Mouse (Mus musculus): Measurements from ENCODE around the gene Lat.
"Not testable (repeated sequence)": the region's sequence is repeated elsewhere in the genome, so short reads cannot be mapped to it uniquely, and the experiment has no call there.

Lat gene

DNA sequence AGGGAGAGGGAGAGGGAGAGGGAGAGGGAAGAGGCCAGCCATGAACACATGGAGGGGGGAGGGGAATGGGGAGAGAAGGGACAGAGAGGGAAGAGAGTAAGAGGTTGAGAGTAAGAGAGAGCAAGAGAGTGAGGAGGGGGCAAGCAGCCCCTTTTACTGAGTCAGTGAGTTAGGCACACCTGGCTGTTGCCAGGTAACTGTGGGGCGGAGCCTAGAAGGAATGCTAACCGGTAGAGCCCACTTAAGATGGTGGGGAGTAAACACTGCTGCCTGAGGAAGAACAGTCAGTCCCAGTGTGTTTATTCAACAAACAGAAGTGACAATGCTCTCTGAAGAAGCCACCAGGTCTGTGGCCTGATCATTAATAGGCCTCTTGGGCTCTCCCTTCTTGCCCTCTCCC lies 38.7 kb downstream of the Lat start:
- DNase-seq: no peak

DNA sequence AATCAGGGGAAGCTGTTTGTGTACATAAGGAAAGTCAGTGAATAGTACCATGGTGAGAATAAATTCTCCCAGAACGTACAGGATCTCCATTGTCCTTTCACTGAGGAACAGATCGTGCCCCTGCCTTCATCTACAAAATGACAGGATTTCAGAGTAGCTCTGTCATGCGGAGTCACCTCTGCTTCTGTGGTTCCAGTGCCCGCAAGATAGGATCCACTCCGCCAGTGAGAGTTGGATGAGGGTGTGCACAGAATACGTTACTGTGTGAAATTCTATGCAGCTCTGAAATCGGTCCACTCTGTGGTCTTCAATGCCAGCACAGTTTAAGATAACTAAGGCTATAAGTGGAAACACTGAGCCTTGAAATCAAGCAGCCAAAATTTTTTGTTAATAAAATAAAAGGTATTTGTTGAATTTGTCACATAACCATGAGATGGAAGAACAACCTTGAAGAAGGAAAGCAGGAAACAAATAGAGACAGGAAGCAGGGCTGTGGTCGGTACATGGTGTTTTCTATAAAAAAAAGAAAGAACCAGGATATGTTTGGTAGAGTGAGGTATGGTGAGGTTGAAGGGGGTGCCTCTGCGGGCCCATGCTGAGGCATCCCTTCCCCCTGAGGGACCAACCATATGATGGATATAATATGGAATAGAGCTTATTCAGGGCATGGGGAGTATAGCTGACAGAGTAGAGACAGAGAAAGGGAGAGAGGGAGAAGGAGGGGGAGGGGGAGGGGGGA lies 39.3 kb downstream of the Lat start:
- no peak for DNase-seq

DNA sequence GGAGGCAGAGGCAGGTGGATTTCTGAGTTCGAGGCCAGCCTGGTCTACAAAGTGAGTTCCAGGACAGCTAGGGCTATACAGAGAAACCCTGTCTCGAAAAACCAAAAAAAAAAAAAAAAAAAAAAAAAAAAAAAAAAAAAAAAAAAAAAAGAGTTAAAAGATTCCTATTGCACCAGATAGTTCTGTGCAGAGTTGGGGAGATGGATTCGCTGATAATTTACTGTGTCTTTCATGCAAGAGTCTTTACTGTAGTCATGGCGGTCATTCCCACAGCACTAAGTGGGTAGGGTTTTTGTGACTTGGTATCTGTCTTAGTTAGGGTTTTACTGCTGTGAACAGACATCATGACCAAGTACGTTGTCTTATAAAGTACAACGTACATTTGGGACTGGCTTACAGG lies 40.5 kb downstream of the Lat start:
- not testable (repeated sequence) for DNase-seq

DNA sequence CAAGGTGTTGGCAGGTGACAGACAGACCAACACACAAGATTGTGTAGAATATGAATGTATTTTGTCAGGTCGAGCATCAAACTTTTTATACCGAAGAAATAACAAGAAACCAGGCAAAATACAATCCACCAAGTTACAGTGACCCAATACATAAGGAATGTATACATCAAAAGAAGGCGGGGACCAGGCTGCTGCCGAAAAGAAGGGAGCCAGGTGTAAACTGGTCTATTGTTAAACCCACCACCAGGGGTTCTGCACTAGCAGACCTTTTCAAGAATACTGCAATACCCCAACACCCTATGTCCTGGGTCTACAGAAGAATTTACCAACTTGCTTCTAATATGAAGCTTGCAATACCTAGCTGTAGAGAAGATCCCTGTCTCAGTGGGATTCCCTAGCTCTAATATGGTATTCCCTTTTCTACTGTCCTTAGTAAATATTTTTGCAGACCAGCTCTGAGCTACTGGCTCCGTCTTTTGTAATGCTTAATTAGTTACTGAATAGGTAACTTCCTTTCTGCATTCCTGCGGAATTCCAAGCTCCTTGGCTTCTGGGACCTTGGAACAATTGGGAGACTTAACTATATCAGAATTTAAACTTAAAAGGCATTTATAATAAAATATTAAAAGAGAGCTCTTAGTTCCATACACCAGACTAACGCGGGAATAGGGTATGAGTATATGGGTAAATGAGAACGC lies 43.6 kb downstream of the Lat start:
- not testable (repeated sequence) for DNase-seq

GRCm38 (mm10) chr7:126324791-126325190 lies 44.6 kb downstream of the Lat start:
- no peak for DNase-seq

DNA sequence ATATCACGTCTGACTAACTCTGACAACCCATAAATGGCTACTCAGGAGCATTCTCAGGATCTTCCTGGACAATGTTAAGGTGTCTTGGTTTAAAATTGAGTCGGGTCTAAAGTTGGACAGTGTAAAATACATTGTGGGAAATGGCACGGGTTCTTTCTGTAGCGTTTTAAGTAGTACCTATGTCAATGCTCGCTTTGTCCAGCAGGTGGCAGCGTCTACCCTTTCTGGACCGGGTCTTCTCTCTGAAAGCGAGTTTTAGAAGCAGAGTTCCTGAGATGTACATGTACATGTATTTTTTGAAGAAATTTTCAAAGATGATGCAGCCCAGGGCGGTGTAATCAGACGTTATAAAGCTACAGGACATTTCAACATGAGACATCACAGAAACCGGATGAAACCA lies 45.6 kb downstream of the Lat start:
- peak; percentile 62 for DNase-seq

DNA sequence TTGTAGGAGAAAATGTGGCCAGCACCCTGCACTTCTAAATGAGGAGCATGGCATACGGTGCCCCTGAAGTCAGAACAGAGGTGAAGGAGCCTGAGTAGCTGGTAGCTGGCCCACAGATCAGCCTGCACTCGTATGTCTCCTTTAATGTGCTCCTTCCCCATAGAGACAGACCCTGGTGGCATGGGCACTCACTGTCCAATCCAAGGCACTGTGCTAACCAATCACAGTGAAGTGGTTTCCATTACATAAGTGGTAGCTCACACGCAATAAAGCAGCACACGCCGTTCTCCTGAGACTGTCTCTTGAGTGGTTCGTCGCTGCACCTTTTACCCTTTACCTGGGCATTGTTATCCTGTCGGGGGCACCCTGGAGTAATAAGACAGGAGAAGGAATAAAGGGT lies 55.1 kb downstream of the Lat start:
- DNase-seq: no peak
